Mouse (Mus musculus) spleen, adult 2 months (tissue): ENCODE measurements around the gene Pgd.

Experiments
- CTCF ChIP-seq: fragments of 200-500 bp; IDR thresholded peaks from 2 replicates; pipeline ENCODE4 v1.5.1; 2011; ENCODE audit warnings: mild to moderate bottlenecking, inconsistent platforms; ENCODE audit not compliant: insufficient read depth, insufficient read length, insufficient replicate concordance; ENCODE audit errors: extremely low read depth
- POLR2A ChIP-seq: fragments of 200-500 bp; IDR thresholded peaks from 2 replicates; pipeline ENCODE4 v1.6.1; 2011; ENCODE audit warnings: low read depth, low read length, inconsistent platforms

DNA sequence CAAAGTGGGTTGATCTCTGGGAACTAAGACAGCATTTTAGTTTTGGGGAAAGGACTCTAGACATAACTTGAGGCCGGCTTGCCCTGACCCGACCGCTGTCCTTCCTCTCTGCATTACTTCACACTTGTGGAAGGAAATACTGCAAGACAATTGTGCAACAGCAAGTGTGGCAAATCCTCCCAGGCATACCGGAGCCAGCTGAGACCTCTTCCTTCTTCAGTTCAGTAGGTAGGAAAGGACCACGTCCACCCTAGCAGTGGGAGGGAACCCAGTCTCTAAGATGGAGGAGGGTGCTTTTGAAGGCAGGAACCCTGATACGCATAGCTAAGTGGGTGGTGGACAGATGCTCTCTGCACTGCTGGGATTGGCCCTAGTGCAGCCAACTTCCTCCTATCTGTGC lies 10.9 kb downstream of the Pgd start:
- TF ChIP-seq POLR2A (no peak), CTCF (no peak)
